Mouse (Mus musculus) thymus, adult 2 months (tissue): ENCODE results near the gene Wfdc18.

Source experiments
- CTCF ChIP-seq: fragments of 200-500 bp; IDR thresholded peaks from 2 replicates; pipeline ENCODE4 v1.5.1; 2012; ENCODE audit warnings: mild to moderate bottlenecking, control low read depth, low read length, moderate library complexity, borderline replicate concordance; ENCODE audit not compliant: control insufficient read depth, poor library complexity, insufficient read depth; ENCODE audit errors: extremely low read depth
- POLR2A ChIP-seq: fragments of 200-500 bp; IDR thresholded peaks from 2 replicates; pipeline ENCODE4 v1.6.1; 2012; ENCODE audit warnings: mild to moderate bottlenecking, low read length, control low read depth, moderate library complexity; ENCODE audit not compliant: control insufficient read depth, poor library complexity, insufficient read depth; ENCODE audit errors: extremely low read depth

GRCm38 (mm10) chr11:83747376-83748265, 38.8 kb downstream of the Wfdc18 start:
- TF ChIP-seq CTCF: no peak
- TF ChIP-seq POLR2A: no peak
